32 mouse cellular contexts compared by ENCODE assay signal in the genomic region with DNA sequence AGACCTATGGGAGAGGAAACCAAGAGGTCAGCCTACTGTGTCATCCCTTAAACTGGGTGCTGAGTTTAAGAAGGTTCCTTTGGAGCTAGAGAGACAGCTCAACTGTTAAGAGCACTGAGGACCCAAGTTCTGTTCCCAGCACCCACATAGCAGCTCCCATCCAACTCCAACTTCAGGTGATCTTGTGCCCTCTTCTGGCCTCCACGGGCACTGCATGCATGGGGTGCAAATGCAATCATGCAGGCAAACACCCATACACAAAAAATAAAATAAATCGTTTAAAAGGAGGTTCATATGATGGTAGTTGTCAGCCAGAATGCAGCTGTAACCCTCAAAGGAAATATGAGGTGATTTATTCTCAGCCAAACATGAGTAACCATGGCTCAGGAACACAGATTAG. TPM values are rescaled to one million over a fixed set of nuclear protein-coding genes. Genes with fewer than 3 reads are reported as not detected.
DNase-seq lines count a peak whose midpoint lies in the region; ATAC-seq and TF ChIP-seq lines count a peak whose summit lies in the region.
"Had no signal": no experiment of that assay in that cellular context is flagged by ENCODE, and none has a peak within 500 bp of the region (broad histone marks: within the 10 kb centered on the region; RNA-seq: fewer than 3 reads in every experiment).

No protein-coding gene starts in this region.

- no peak overlapping the region for H3K9ac ChIP-seq in forebrain, postnatal 0 days
- H3K9ac ChIP-seq in forebrain, embryonic 16.5 days (replicated peaks; ENCODE audit: low read depth, low read length), result no peak overlapping the region
- H3K9ac ChIP-seq: forebrain, embryonic 13.5 days; hindbrain, embryonic 14.5 days; limb, embryonic 13.5 days; neural tube, embryonic 12.5 days had no signal

- intact Hi-C loops in left cerebral cortex, adult 2 months (cut with DNase I), result no loop called here
- intact Hi-C loops in left cerebral cortex, postnatal 25 days (cut with DNase I), result no loop called here

- H3K4me1 ChIP-seq in forebrain, postnatal 0 days (ENCODE audit: insufficient read depth), result no peaks in the 10 kb centered on the region
- peaks cover 6% of the 10 kb centered on the region for H3K4me1 ChIP-seq in forebrain, embryonic 16.5 days (replicated peaks; ENCODE audit: control insufficient read depth, insufficient read depth, low read length)
- no peaks in the 10 kb centered on the region for H3K4me1 ChIP-seq in testis, adult 2 months (ENCODE audit: control insufficient read depth, insufficient read depth, low read length)
- H3K4me1 ChIP-seq: limb, embryonic 13.5 days had no signal

- no peak overlapping the region for H3K4me2 ChIP-seq in forebrain, postnatal 0 days (ENCODE audit: low read depth)
- no peak overlapping the region for H3K4me2 ChIP-seq in forebrain, embryonic 16.5 days (ENCODE audit: low read length)
- H3K4me2 ChIP-seq: forebrain, embryonic 13.5 days; hindbrain, embryonic 14.5 days; limb, embryonic 13.5 days; neural tube, embryonic 12.5 days had no signal

- no peaks in the 10 kb centered on the region for H3K9me3 ChIP-seq in forebrain, postnatal 0 days (ENCODE audit: low read length)
- H3K9me3 ChIP-seq in forebrain, embryonic 16.5 days (ENCODE audit: control insufficient read depth, low read length), result no peaks in the 10 kb centered on the region; the same call in 1 of the 2 replicates
- H3K9me3 ChIP-seq: forebrain, embryonic 13.5 days; neural tube, embryonic 12.5 days had no signal

- WGBS in forebrain, postnatal 0 days, result 86% methylated on average over 2 of the region's 2 CpGs
- WGBS in forebrain, embryonic 16.5 days, result 86% methylated on average over 2 of the region's 2 CpGs

- ATAC-seq in forebrain, postnatal 0 days, result no peak
- no peak for ATAC-seq in forebrain, embryonic 16.5 days
- no peak for ATAC-seq in monocyte, adult 5-6 weeks (replicated peaks; ENCODE audit: insufficient number of reproducible peaks, low FRiP score, low TSS enrichment, poor library complexity, severe bottlenecking)
- ATAC-seq: forebrain, embryonic 13.5 days; inflammation-experienced regulatory T-cells, adult 6 months had no signal

- H3K27ac ChIP-seq in forebrain, postnatal 0 days (ENCODE audit: low read depth, low read length), result no peak overlapping the region
- no peak overlapping the region for H3K27ac ChIP-seq in forebrain, embryonic 16.5 days (ENCODE audit: low read length)
- H3K27ac ChIP-seq in left cerebral cortex, adult 2 months, result no peak overlapping the region
- no peak overlapping the region for H3K27ac ChIP-seq in testis, adult 2 months (ENCODE audit: control insufficient read depth, insufficient read depth, low read depth, low read length)
- H3K27ac ChIP-seq: forebrain, embryonic 13.5 days; hindbrain, embryonic 14.5 days; limb, embryonic 13.5 days; neural tube, embryonic 12.5 days had no signal

- DNase-seq in forebrain, postnatal 0 days, result no peak
- no peak for DNase-seq in left cerebral cortex, adult 2 months (ENCODE audit: extremely low spot score in 1 of 2, low spot score in 2 of 2)
- DNase-seq in left cerebral cortex, postnatal 25 days (ENCODE audit: low spot score in 2 of 2), result no peak
- no peak for DNase-seq in testis, postnatal 14 days (ENCODE audit: low spot score)
- DNase-seq: adrenal gland, adult 2 months; cerebellum, adult 9-10 months; gastrocnemius, postnatal 25 days; heart, adult 18-20 months; heart, postnatal 36 days; kidney, adult 2 months; kidney, postnatal 14 days; layer of hippocampus, postnatal 36 days; lung, adult 18-20 months; lung, postnatal 36 days; midbrain, embryonic 14.5 days; retina, postnatal 1 day; right cerebral cortex, postnatal 25 days; spleen, adult 18-20 months; thymus, adult 18-20 months; thymus, postnatal 36 days had no signal

- no peak for TF ChIP-seq POLR2A in testis, adult 2 months (IDR thresholded peaks at IDR 0.05; ENCODE audit: control insufficient read depth, low read depth, low read length)

- no peak overlapping the region for H3K4me3 ChIP-seq in forebrain, postnatal 0 days (ENCODE audit: low read depth, low read length)
- H3K4me3 ChIP-seq in forebrain, embryonic 16.5 days (replicated peaks; ENCODE audit: low read length), result no peak overlapping the region
- H3K4me3 ChIP-seq in left cerebral cortex, adult 2 months, result no peak overlapping the region
- no peak overlapping the region for H3K4me3 ChIP-seq in testis, adult 2 months (ENCODE audit: control insufficient read depth, low read depth, low read length)
- H3K4me3 ChIP-seq: forebrain, embryonic 13.5 days; limb, embryonic 13.5 days; neural tube, embryonic 12.5 days had no signal

- H3K36me3 ChIP-seq in forebrain, postnatal 0 days (ENCODE audit: insufficient read depth), result no peaks in the 10 kb centered on the region
- no peaks in the 10 kb centered on the region for H3K36me3 ChIP-seq in forebrain, embryonic 16.5 days (ENCODE audit: control insufficient read depth, insufficient read depth)
- no peaks in the 10 kb centered on the region for H3K36me3 ChIP-seq in testis, adult 2 months (ENCODE audit: control insufficient read depth, insufficient read depth, low read length)
- H3K36me3 ChIP-seq: limb, embryonic 13.5 days; neural tube, embryonic 12.5 days had no signal

- no peaks in the 10 kb centered on the region; the same call in 1 of the 2 replicates for H3K27me3 ChIP-seq in forebrain, postnatal 0 days (ENCODE audit: insufficient read depth, low read length)
- H3K27me3 ChIP-seq in forebrain, embryonic 16.5 days (replicated peaks; ENCODE audit: control insufficient read depth, insufficient read depth, low read length), result no peaks in the 10 kb centered on the region
- no peaks in the 10 kb centered on the region for H3K27me3 ChIP-seq in testis, adult 2 months (ENCODE audit: control insufficient read depth, insufficient read depth, low read length)
- H3K27me3 ChIP-seq: neural tube, embryonic 12.5 days had no signal

- peak; percentile 22; the same call in 1 of the 2 replicates for TF ChIP-seq CTCF in forebrain, postnatal 0 days (IDR thresholded peaks at IDR 0.05; ENCODE audit: low read depth)
- peak; percentile 7; the same call in 1 of the 2 replicates for TF ChIP-seq CTCF in left cerebral cortex, adult 2 months (IDR thresholded peaks at IDR 0.05)
- peak; percentile 51; the same call in 1 of the 2 replicates for TF ChIP-seq CTCF in testis, adult 2 months (IDR thresholded peaks at IDR 0.05; ENCODE audit: control insufficient read depth, insufficient read depth, insufficient replicate concordance, low read depth, low read length)

RNA-seq across cellular contexts. Expression of a gene that starts 21.0 kb away (rescaled TPM):
- 0.05 TPM in 1 of 2 replicates, not detected in the other for total RNA-seq in forebrain, postnatal 0 days (2014; rRNA removed)
- polyA plus RNA-seq in forebrain, postnatal 0 days (2015; fragmentation: Nextera tagmentation; extraction: Ambion mirVana), result not detected in 2 replicates
- not detected in 2 replicates for polyA plus RNA-seq in forebrain, embryonic 16.5 days (2015; fragmentation: Nextera tagmentation; extraction: Ambion mirVana)
- not detected for total RNA-seq in left cerebral cortex, adult 2 months (2021)
- not detected for total RNA-seq in left cerebral cortex, postnatal 25 days (2021)
- 0.04 TPM in 1 of 2 replicates, not detected in the other for polyA plus RNA-seq in testis, adult 2 months (2012; rRNA removed)
- total RNA-seq in monocyte, adult 5-6 weeks (2017), result not detected in 3 replicates
- total RNA-seq: adrenal gland, adult 2 months; gastrocnemius, postnatal 25 days; heart, adult 18-20 months; heart, postnatal 36 days; layer of hippocampus, adult 8-10 months; layer of hippocampus, postnatal 36 days; left cerebral cortex, postnatal 14 days; megakaryocyte-erythroid progenitor cell, adult 5-6 weeks had no signal
- polyA plus RNA-seq: forebrain, embryonic 13.5 days; heart, embryonic 14.5 days; hindbrain, embryonic 14.5 days; inflammation-experienced regulatory T-cells, adult 6 months; kidney, adult 2 months; limb, embryonic 13.5 days; midbrain, embryonic 14.5 days; neural tube, embryonic 12.5 days had no signal

RNA-seq across cellular contexts. Expression of a gene that starts 24.9 kb away (rescaled TPM):
- total RNA-seq in forebrain, postnatal 0 days (2014; rRNA removed), result 9.0 and 10.4 TPM in 2 replicates
- 6.5 and 6.7 TPM in 2 replicates for polyA plus RNA-seq in forebrain, postnatal 0 days (2015; fragmentation: Nextera tagmentation; extraction: Ambion mirVana)
- polyA plus RNA-seq in forebrain, embryonic 16.5 days (2015; fragmentation: Nextera tagmentation; extraction: Ambion mirVana), result 12.7 and 13.4 TPM in 2 replicates
- 1 to 10 TPM; 3.6 to 4.6 TPM for total RNA-seq in left cerebral cortex, adult 2 months (2021)
- 1 to 10 TPM; 4.2 to 4.7 TPM for total RNA-seq in left cerebral cortex, postnatal 25 days (2021)
- polyA plus RNA-seq in testis, adult 2 months (2012; rRNA removed), result 12.1 and 12.2 TPM in 2 replicates
- total RNA-seq in monocyte, adult 5-6 weeks (2017), result 8.4 to 14.5 TPM (median 11.4 TPM) in 3 replicates

RNA-seq across cellular contexts. Expression of a gene that starts 48.9 kb away (rescaled TPM):
- total RNA-seq in forebrain, postnatal 0 days (2014; rRNA removed), result not detected in 2 replicates
- polyA plus RNA-seq in forebrain, postnatal 0 days (2015; fragmentation: Nextera tagmentation; extraction: Ambion mirVana), result not detected in 2 replicates
- polyA plus RNA-seq in forebrain, embryonic 16.5 days (2015; fragmentation: Nextera tagmentation; extraction: Ambion mirVana), result 0.09 and 0.10 TPM in 2 replicates
- not detected for total RNA-seq in left cerebral cortex, adult 2 months (2021)
- not detected for total RNA-seq in left cerebral cortex, postnatal 25 days (2021)
- 54.7 and 57.4 TPM in 2 replicates for polyA plus RNA-seq in testis, adult 2 months (2012; rRNA removed)
- 0.95 to 1.4 TPM (median 0.96 TPM) in 3 replicates for total RNA-seq in monocyte, adult 5-6 weeks (2017)
- total RNA-seq: adrenal gland, adult 2 months; gastrocnemius, postnatal 25 days; layer of hippocampus, adult 8-10 months; layer of hippocampus, postnatal 36 days; left cerebral cortex, postnatal 14 days had no signal
- polyA plus RNA-seq: adrenal gland, adult 2 months had no signal
